Mouse (Mus musculus): ENCODE results near the gene Secisbp2. TPM values are rescaled to one million over a fixed set of nuclear protein-coding genes. Genes with fewer than 3 reads are reported as not detected.
A peak's percentile ranks its signal among the peaks of the same experiment; 100 is the strongest.
"Not testable (repeated sequence)": the region's sequence is repeated elsewhere in the genome, so short reads cannot be mapped to it uniquely, and the experiment has no call there.

The Secisbp2 gene
- total RNA-seq, 1 experiment, result 26.6 TPM

DNA sequence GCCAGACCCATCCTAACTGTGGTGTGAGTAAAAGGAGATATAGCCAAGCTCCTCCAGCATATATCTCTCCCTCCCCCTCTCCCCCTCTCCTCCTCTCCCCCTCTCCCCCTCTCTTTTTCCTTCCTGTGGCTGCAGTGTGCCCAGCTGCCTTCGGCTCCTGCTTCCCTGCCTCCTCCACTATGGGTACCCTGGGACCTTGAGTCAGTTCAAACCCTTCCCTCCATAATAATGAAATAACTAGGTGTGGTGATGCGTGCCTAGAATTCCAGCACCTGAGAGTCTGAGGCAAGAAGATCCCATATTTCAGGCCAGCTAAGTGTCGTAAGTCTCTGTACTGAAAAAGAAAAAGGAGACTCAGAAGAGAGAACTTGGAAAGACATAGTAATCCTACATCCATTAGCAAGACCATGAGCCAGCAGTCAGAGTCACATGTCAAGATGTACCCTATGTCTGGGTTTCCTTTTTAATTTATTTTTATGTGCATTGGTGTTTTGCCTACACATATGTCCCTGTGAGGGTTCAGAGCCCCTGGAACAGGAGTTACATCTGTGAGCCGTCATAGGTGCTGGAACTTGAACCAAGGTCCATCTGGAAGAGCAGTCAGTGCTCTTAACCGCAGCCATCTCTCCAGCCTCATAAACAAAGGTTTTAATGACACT is 18.8 kb upstream of the Secisbp2 start:
- in situ Hi-C loops (cut with MboI; ENCODE audit: low sequenced_read_pairs in 2 of 2, unreplicated experiment in 2 of 2), result no loop called here
- no peak for DNase-seq (ENCODE audit: low read depth, low spot score)
- no peak for TF ChIP-seq ZNF384 (IDR thresholded peaks at IDR 0.05; ENCODE audit: low read depth, low read length)
- no peak for TF ChIP-seq CHD2 (IDR thresholded peaks at IDR 0.05; ENCODE audit: low read depth, low read length)
- TF ChIP-seq MAFK (IDR thresholded peaks at IDR 0.05; ENCODE audit: insufficient read depth, low read depth, low read length), result no peak
- no peak for TF ChIP-seq ZC3H11A (IDR thresholded peaks at IDR 0.05; ENCODE audit: borderline replicate concordance, low read depth, low read length)
- TF ChIP-seq HCFC1 (IDR thresholded peaks at IDR 0.05; ENCODE audit: borderline replicate concordance, insufficient read depth, low read length), result no peak

DNA sequence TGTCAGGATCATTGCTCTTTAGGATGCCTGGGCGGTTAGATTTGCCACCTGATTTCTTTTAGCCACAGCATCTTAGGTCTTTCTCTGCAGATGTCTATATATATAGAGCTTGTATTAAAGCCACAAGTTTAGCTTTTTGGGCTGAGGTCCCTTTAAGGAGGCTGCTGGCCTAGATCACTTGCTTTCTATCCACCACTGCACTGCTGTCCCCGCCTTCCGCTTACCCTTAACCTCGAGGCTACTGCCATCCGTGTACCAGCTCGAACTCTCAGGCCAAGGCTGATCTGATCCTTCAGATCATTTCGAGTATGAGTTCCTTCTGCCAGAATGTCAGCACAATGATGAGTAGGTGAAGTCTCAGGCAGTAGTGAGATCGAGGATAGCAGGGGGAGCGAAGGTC is 16.1 kb upstream of the Secisbp2 start:
- H3K9ac ChIP-seq (ENCODE audit: insufficient read depth, low read depth, low read length, poor library complexity, severe bottlenecking); H3K9me3 ChIP-seq (ENCODE audit: control insufficient read depth, insufficient read depth, low read depth, low read length); H3K4me1 ChIP-seq (ENCODE audit: control insufficient read depth in 2 of 2, insufficient read depth in 2 of 2, low read length in 2 of 2, poor library complexity in 1 of 2); in situ Hi-C loops (cut with MboI; ENCODE audit: low sequenced_read_pairs in 2 of 2, unreplicated experiment in 2 of 2); H3K36me3 ChIP-seq (ENCODE audit: control insufficient read depth, insufficient read depth, low read length, poor library complexity, severe bottlenecking); H3K4me3 ChIP-seq (ENCODE audit: insufficient read depth in 1 of 2, low read depth in 1 of 2, low read length in 2 of 2, poor library complexity in 1 of 2, severe bottlenecking in 1 of 2); H3K27ac ChIP-seq (ENCODE audit: insufficient read depth, low read depth, low read length, poor library complexity, severe bottlenecking); DNase-seq (ENCODE audit: low read depth, low spot score): not testable (repeated sequence)

More for the DNA sequence above, 18.8 kb upstream of the Secisbp2 start:
- Histone ChIP-seq H3K36me3 (ENCODE audit: control insufficient read depth, insufficient read depth, low read length, poor library complexity, severe bottlenecking) (no peaks in the 10 kb centered on the region), H3K9me3 (ENCODE audit: control insufficient read depth, insufficient read depth, low read depth, low read length) (no peaks in the 10 kb centered on the region), H3K4me3 (ENCODE audit: insufficient read depth in 1 of 2, low read depth in 1 of 2, low read length in 2 of 2, poor library complexity in 1 of 2, severe bottlenecking in 1 of 2) (no peak overlapping the region), H3K4me1 (ENCODE audit: control insufficient read depth in 2 of 2, insufficient read depth in 2 of 2, low read length in 2 of 2, poor library complexity in 1 of 2) (peaks cover 5 to 8% of the 10 kb centered on the region in 2 experiments; a peak in 2 of 4 replicates), H3K27ac (ENCODE audit: insufficient read depth, low read depth, low read length, poor library complexity, severe bottlenecking) (no peak overlapping the region), H3K9ac (ENCODE audit: insufficient read depth, low read depth, low read length, poor library complexity, severe bottlenecking) (no peak overlapping the region)

DNA sequence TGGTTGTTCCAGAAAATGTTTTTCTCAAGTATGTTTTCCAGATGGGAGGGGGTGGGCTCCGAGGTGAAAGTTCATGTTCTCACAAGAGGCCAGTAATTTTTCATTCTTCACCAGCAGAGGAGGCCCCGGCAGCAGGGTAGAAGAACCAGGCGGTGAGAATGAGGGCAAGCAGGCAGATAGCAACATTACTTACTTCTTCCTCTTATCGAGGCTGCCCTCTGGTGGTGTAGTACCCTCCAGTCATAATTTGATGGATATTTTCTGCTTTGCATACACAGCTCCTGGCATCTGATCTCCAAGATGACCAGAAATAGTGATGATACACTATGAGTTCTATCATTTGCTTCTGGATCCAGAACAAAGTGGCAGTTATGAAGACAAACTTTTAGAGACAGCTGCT is 12.5 kb upstream of the Secisbp2 start:
- no peaks in the 10 kb centered on the region for H3K9me3 ChIP-seq (ENCODE audit: control insufficient read depth, insufficient read depth, low read depth, low read length)
- no peak overlapping the region for H3K4me3 ChIP-seq (ENCODE audit: insufficient read depth in 1 of 2, low read depth in 1 of 2, low read length in 2 of 2, poor library complexity in 1 of 2, severe bottlenecking in 1 of 2)
- no peak for TF ChIP-seq ZC3H11A (IDR thresholded peaks at IDR 0.05; ENCODE audit: borderline replicate concordance, low read depth, low read length)
- TF ChIP-seq HCFC1 (IDR thresholded peaks at IDR 0.05; ENCODE audit: borderline replicate concordance, insufficient read depth, low read length), result no peak
- TF ChIP-seq ZNF384 (IDR thresholded peaks at IDR 0.05; ENCODE audit: low read depth, low read length), result no peak
- TF ChIP-seq CHD2 (IDR thresholded peaks at IDR 0.05; ENCODE audit: low read depth, low read length), result no peak
- no peak for TF ChIP-seq MAFK (IDR thresholded peaks at IDR 0.05; ENCODE audit: insufficient read depth, low read depth, low read length)
- in situ Hi-C loops (cut with MboI; ENCODE audit: low sequenced_read_pairs in 2 of 2, unreplicated experiment in 2 of 2), result no loop called here
- H3K27ac ChIP-seq (ENCODE audit: insufficient read depth, low read depth, low read length, poor library complexity, severe bottlenecking), result no peak overlapping the region
- no peak for DNase-seq (ENCODE audit: low read depth, low spot score)
- H3K9ac ChIP-seq (ENCODE audit: insufficient read depth, low read depth, low read length, poor library complexity, severe bottlenecking), result no peak overlapping the region
- peaks cover 2% of the 10 kb centered on the region in 2 experiments; a peak in 1 of 4 replicates for H3K4me1 ChIP-seq (ENCODE audit: control insufficient read depth in 2 of 2, insufficient read depth in 2 of 2, low read length in 2 of 2, poor library complexity in 1 of 2)
- H3K36me3 ChIP-seq (ENCODE audit: control insufficient read depth, insufficient read depth, low read length, poor library complexity, severe bottlenecking), result no peaks in the 10 kb centered on the region

DNA sequence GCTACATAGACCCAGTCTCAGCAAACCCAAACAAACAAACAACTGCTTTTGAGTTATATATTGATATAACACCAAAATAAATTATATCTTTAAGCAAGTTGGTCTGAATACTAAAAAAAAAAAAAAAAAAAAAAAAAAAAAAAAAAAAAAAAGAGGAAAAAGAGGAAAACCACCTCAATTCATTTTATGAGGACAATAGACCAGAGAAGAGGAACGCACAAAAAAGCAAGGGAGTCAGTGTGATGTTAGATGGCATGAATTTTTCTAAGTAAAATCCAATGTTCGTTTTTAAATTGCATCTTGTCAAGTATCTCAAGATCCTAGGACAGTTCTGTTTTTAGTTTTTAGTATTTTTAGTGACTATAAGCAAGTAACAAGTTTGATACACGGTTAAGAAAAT is 10.1 kb upstream of the Secisbp2 start:
- H3K9ac ChIP-seq (ENCODE audit: insufficient read depth, low read depth, low read length, poor library complexity, severe bottlenecking), result no peak overlapping the region
- no peaks in the 10 kb centered on the region for H3K36me3 ChIP-seq (ENCODE audit: control insufficient read depth, insufficient read depth, low read length, poor library complexity, severe bottlenecking)
- no peak overlapping the region for H3K27ac ChIP-seq (ENCODE audit: insufficient read depth, low read depth, low read length, poor library complexity, severe bottlenecking)
- no peak for DNase-seq (ENCODE audit: low read depth, low spot score)
- H3K4me3 ChIP-seq (ENCODE audit: insufficient read depth in 1 of 2, low read depth in 1 of 2, low read length in 2 of 2, poor library complexity in 1 of 2, severe bottlenecking in 1 of 2), result no peak overlapping the region
- no peaks in the 10 kb centered on the region for H3K9me3 ChIP-seq (ENCODE audit: control insufficient read depth, insufficient read depth, low read depth, low read length)
- H3K4me1 ChIP-seq (ENCODE audit: control insufficient read depth in 2 of 2, insufficient read depth in 2 of 2, low read length in 2 of 2, poor library complexity in 1 of 2), result peaks cover 2% of the 10 kb centered on the region in 2 experiments; a peak in 1 of 4 replicates
- TF ChIP-seq ZNF384 (IDR thresholded peaks at IDR 0.05; ENCODE audit: low read depth, low read length) (peak; percentile 72; the same call in 1 of the 2 replicates), HCFC1 (IDR thresholded peaks at IDR 0.05; ENCODE audit: borderline replicate concordance, insufficient read depth, low read length) (no peak), ZC3H11A (IDR thresholded peaks at IDR 0.05; ENCODE audit: borderline replicate concordance, low read depth, low read length) (no peak), MAFK (IDR thresholded peaks at IDR 0.05; ENCODE audit: insufficient read depth, low read depth, low read length) (no peak)
- in situ Hi-C loops (cut with MboI; ENCODE audit: low sequenced_read_pairs in 2 of 2, unreplicated experiment in 2 of 2), result no loop called here

Data from ES-E14 (cell line).